Mouse (Mus musculus) lung, adult 18-20 months (tissue): ENCODE measurements around the gene Chil1.

Source experiments
- DNase-seq, 2 experiments: peaks; one replicate each; pipeline ENCODE4 v3.0.0; 2022; ENCODE audit warnings: mixed read lengths in 2 of 2

Chil1 gene

GRCm38 (mm10) chr1:134173081-134173480 lies 8.9 kb upstream of the Chil1 start:
- DNase-seq: no peak

GRCm38 (mm10) chr1:134177976-134178375 lies 4.0 kb upstream of the Chil1 start:
- DNase-seq: no peak

- DNase-seq: no peak
Observed at GRCm38 (mm10) chr1:134184089-134184488, 2.1 kb downstream of the Chil1 start.

- no peak for DNase-seq
Observed at GRCm38 (mm10) chr1:134188217-134188616, 6.2 kb downstream of the Chil1 start.

- peak; percentile 84 to 89 for DNase-seq
Observed at GRCm38 (mm10) chr1:134188989-134189729, 7.2 kb downstream of the Chil1 start.

- DNase-seq: no peak
Observed at GRCm38 (mm10) chr1:134191192-134191591, 9.2 kb downstream of the Chil1 start.

GRCm38 (mm10) chr1:134192024-134192423 lies 10.0 kb downstream of the Chil1 start:
- DNase-seq: no peak

GRCm38 (mm10) chr1:134193126-134193525 lies 11.2 kb downstream of the Chil1 start, which contains the start of gene Mybph:
TSS of gene Mybph (plus strand) at chr1:134193448.
- no peak for DNase-seq

GRCm38 (mm10) chr1:134193674-134194197 lies 11.8 kb downstream of the Chil1 start:
- peak in 1 of 2 experiments; percentile 34 for DNase-seq

GRCm38 (mm10) chr1:134194298-134195022 lies 12.5 kb downstream of the Chil1 start:
- DNase-seq: no peak

- DNase-seq: no peak
Observed at GRCm38 (mm10) chr1:134195117-134195516, 13.1 kb downstream of the Chil1 start.

GRCm38 (mm10) chr1:134195571-134195970 lies 13.6 kb downstream of the Chil1 start:
- DNase-seq: no peak

- DNase-seq: peak in 1 of 2 experiments; percentile 41
Observed at GRCm38 (mm10) chr1:134195979-134196378, 14.0 kb downstream of the Chil1 start.

GRCm38 (mm10) chr1:134196386-134196785 lies 14.4 kb downstream of the Chil1 start:
- DNase-seq: peak; percentile 83 to 86

- no peak for DNase-seq
Observed at GRCm38 (mm10) chr1:134197325-134197982, 15.5 kb downstream of the Chil1 start.

- no peak for DNase-seq
Observed at GRCm38 (mm10) chr1:134198197-134198995, 16.4 kb downstream of the Chil1 start.

- no peak for DNase-seq
Observed at GRCm38 (mm10) chr1:134200481-134200880, 18.5 kb downstream of the Chil1 start.

GRCm38 (mm10) chr1:134200998-134201686 lies 19.2 kb downstream of the Chil1 start:
- DNase-seq: no peak

GRCm38 (mm10) chr1:134201751-134202420 lies 19.9 kb downstream of the Chil1 start:
- DNase-seq: peak; percentile 44 to 61

GRCm38 (mm10) chr1:134204230-134204629 lies 22.3 kb downstream of the Chil1 start:
- no peak for DNase-seq
